Mouse (Mus musculus) E14TG2a.4 (cell line): ENCODE measurements around the gene Rhox11.
"Not testable (repeated sequence)": the region's sequence is repeated elsewhere in the genome, so short reads cannot be mapped to it uniquely, and the experiment has no call there.

Source experiments
- H3K27me3 ChIP-seq: 2 replicates; pipeline ENCODE4 v1.6.1; 2014; ENCODE audit warnings: low read length, control low read depth; ENCODE audit not compliant: insufficient read depth
- H3K36me3 ChIP-seq: 2 replicates; pipeline ENCODE4 v1.6.1; 2014; ENCODE audit warnings: low read length, control low read depth; ENCODE audit not compliant: insufficient read depth
- H3K4me1 ChIP-seq: replicated peaks from 2 replicates; pipeline ENCODE4 v1.6.1; 2014; ENCODE audit warnings: low read depth, low read length, control low read depth
- H3K4me3 ChIP-seq: replicated peaks from 2 replicates; pipeline ENCODE4 v1.5.1; 2014; ENCODE audit warnings: mild to moderate bottlenecking, low read length
- H3K9me3 ChIP-seq: 2 replicates; pipeline ENCODE4 v1.6.1; 2014; ENCODE audit warnings: low read length, control low read depth
- CTCF ChIP-seq: conservative IDR thresholded peaks from 2 replicates; pipeline ENCODE4 v1.5.1; 2014; ENCODE audit warnings: low read length
- NANOG ChIP-seq: IDR thresholded peaks from 2 replicates; pipeline ENCODE4 v1.6.1; 2014; ENCODE audit warnings: borderline replicate concordance, low read length, mixed read lengths
- POU5F1 ChIP-seq: IDR thresholded peaks from 2 replicates; pipeline ENCODE4 v1.6.1; 2014; ENCODE audit warnings: low read length, borderline replicate concordance

The Rhox11 gene

DNA sequence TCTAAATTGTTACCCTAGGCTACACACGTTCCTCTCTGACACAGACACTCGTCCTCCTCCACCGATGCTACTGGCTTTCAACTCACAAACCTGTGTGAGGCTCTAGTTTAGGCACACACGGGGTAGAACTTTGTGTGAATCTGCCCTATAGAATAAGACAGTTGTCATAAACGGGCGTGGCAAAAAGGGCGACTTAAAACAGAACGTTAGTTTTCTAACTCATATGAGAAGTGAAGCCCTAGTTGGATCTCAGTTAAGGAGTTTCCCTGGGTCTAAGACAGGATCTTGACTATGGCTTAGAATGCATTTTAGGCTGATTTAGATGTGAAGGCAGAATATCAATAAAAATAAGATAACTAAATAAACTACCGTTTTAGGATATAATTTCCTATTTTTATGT, at the start of gene Rhox11:
Gene Rhox11 (minus strand): TSS at position 101 of the 400 bp plus-strand sequence.
- peaks cover 10% of the 10 kb centered on the region; the same call in 1 of the 2 replicates for H3K4me1 ChIP-seq
- H3K9me3 ChIP-seq = no peaks in the 10 kb centered on the region
- H3K36me3 ChIP-seq = no peaks in the 10 kb centered on the region
- TF ChIP-seq CTCF (no peak), NANOG (no peak), POU5F1 (no peak)
- H3K27me3 ChIP-seq = no peaks in the 10 kb centered on the region
- H3K4me3 ChIP-seq = no peak within 1 kb of the TSS

DNA sequence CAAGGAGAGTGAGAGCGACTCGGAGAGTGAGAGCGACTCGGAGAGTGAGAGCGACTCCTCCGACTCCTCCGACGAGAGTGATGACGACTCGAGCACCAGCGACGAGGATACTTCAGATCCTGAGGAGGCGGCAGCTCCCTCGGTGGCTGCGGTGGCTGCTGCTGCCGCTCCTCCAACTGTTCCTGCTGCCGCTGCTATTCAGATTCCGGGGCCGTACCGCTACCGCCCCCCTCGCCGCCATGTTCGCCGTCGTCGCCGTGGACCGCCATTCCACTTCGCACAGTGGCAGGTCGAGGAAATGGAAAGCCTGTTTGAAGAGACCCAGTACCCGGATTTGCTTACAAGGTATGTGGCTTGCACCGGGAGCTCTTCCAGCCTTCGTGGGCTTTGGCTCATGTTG, 36.5 kb upstream of the Rhox11 start:
- H3K9me3 ChIP-seq = peaks cover 7% of the 10 kb centered on the region; the same call in 1 of the 2 replicates
- H3K4me3 ChIP-seq = peak overlapping the region; percentile 56
- no peak for TF ChIP-seq CTCF
- TF ChIP-seq POU5F1 = no peak
- TF ChIP-seq NANOG = no peak
- no peaks in the 10 kb centered on the region for H3K36me3 ChIP-seq
- no peaks in the 10 kb centered on the region for H3K4me1 ChIP-seq
- H3K27me3 ChIP-seq = peaks cover 15% of the 10 kb centered on the region

DNA sequence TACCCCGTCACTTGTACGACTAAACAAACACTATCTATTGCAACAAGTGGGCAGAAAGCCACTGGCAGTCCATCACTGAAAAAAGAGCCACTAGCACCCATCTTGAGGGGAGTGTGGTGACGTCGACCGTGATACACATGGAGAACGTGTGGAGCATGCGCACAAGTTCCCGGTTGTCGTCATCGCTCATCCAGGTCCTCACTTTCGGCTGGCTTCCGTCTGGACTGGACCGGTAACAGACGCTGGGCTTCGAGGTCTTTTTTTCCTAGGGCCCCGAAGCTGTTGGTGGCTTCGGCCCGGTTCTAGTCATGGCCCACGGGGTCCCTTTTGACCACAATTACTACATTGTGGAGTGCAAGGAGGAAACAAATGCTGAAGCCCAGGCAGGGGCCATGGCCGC, 36.0 kb upstream of the Rhox11 start, which contains the start of gene Rhox13:
Gene Rhox13 (plus strand): TSS at position 238 of the 400 bp plus-strand sequence.
- no peaks in the 10 kb centered on the region for H3K36me3 ChIP-seq
- H3K9me3 ChIP-seq = peaks cover 7% of the 10 kb centered on the region; the same call in 1 of the 2 replicates
- H3K27me3 ChIP-seq = peaks cover 15% of the 10 kb centered on the region
- TF ChIP-seq CTCF (no peak), NANOG (no peak), POU5F1 (no peak)
- H3K4me3 ChIP-seq = peak within 1 kb of the TSS; percentile 56
- H3K4me1 ChIP-seq = no peaks in the 10 kb centered on the region

GRCm38 (mm10) chrX:38110807-38111206, 25.9 kb upstream of the Rhox11 start, which contains the start of gene Rhox12:
Rhox12 (minus strand) TSS chrX:38110907.
- Histone ChIP-seq H3K9me3 (no peaks in the 10 kb centered on the region), H3K36me3 (no peaks in the 10 kb centered on the region), H3K27me3 (no peaks in the 10 kb centered on the region), H3K4me3 (no peak within 1 kb of the TSS), H3K4me1 (no peaks in the 10 kb centered on the region)
- TF ChIP-seq NANOG (no peak), POU5F1 (no peak), CTCF (no peak)

- no peaks in the 10 kb centered on the region for H3K27me3 ChIP-seq
- no peak overlapping the region for H3K4me3 ChIP-seq
- peaks cover 10% of the 10 kb centered on the region; the same call in 1 of the 2 replicates for H3K4me1 ChIP-seq
- TF ChIP-seq CTCF = peak; percentile 48
- TF ChIP-seq POU5F1 = no peak
- H3K9me3 ChIP-seq = no peaks in the 10 kb centered on the region
- no peaks in the 10 kb centered on the region for H3K36me3 ChIP-seq
Measured at GRCm38 (mm10) chrX:38084226-38084625, 715 bp downstream of the Rhox11 start.

GRCm38 (mm10) chrX:38066175-38066574, 18.8 kb downstream of the Rhox11 start, which contains the start of gene Rhox10:
Rhox10 (plus strand) TSS chrX:38066475.
- Histone ChIP-seq H3K9me3 (no peaks in the 10 kb centered on the region), H3K36me3 (no peaks in the 10 kb centered on the region), H3K27me3 (no peaks in the 10 kb centered on the region), H3K4me3 (no peak within 1 kb of the TSS), H3K4me1 (no peaks in the 10 kb centered on the region)
- TF ChIP-seq CTCF (no peak), NANOG (no peak), POU5F1 (no peak)

DNA sequence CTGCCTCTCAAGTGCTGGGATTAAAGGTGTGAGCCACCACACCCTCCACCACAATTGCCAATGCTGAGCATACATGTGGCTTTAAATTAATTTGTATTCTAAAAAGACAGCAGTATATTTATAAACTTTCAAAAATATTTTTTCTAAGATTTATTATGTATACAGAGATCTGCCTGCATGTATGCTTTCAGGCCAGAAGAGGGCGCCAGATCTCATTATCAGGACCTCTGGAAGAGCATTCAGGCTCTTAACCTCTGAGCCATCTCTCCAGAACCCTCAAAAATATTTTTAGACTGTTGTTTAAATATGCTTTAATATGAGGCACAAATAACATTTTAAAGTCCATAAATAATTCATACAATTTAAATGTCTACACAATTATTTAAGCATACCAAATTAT, 23.4 kb downstream of the Rhox11 start:
- no peaks in the 10 kb centered on the region for H3K36me3 ChIP-seq
- TF ChIP-seq POU5F1 = no peak
- TF ChIP-seq CTCF = peak; percentile 51
- H3K4me1 ChIP-seq = no peaks in the 10 kb centered on the region
- no peak overlapping the region for H3K4me3 ChIP-seq
- no peaks in the 10 kb centered on the region for H3K9me3 ChIP-seq
- no peaks in the 10 kb centered on the region for H3K27me3 ChIP-seq

DNA sequence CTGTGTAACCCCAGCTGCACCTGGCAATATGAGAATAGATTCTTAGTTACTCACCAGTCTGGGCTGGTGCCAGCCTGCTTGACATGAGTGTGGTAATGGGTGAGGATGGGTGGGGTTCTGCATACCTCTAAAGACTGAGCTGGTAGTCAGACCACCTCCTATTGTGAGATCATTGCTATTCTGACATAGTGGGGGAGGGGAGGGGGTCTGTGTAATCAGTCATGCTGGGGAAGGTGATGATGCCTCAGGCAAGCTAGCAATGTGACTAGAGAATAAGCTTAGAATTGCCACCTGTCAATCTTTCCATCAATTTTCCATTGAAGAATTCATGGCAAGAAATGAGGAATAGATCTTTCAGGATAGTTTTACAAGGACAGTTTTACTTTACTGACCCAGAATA, 41.9 kb downstream of the Rhox11 start, which contains the start of gene Btg1-ps2:
Gene Btg1-ps2 (minus strand): TSS at position 101 of the 400 bp plus-strand sequence.
- not testable (repeated sequence) for H3K4me1 ChIP-seq, H3K27me3 ChIP-seq, H3K36me3 ChIP-seq, H3K9me3 ChIP-seq, H3K4me3 ChIP-seq

GRCm38 (mm10) chrX:38039666-38040065, 45.3 kb downstream of the Rhox11 start:
- no peaks in the 10 kb centered on the region for H3K36me3 ChIP-seq
- H3K9me3 ChIP-seq = no peaks in the 10 kb centered on the region
- no peak for TF ChIP-seq CTCF
- TF ChIP-seq POU5F1 = no peak
- no peak for TF ChIP-seq NANOG
- H3K4me1 ChIP-seq = no peaks in the 10 kb centered on the region
- H3K27me3 ChIP-seq = no peaks in the 10 kb centered on the region
- no peak overlapping the region for H3K4me3 ChIP-seq
